Mouse (Mus musculus) G1E-ER4 (cell line): ENCODE data around the gene Supt6. TPM values are rescaled to one million over a fixed set of nuclear protein-coding genes. Genes with fewer than 3 reads are reported as not detected.

Source experiments
- GATA1 ChIP-seq: IDR thresholded peaks from one replicate; pipeline ENCODE4 v1.8.0; 2012; ENCODE audit warnings: low read length, inconsistent platforms
- polyA plus RNA-seq: library from polyadenylated mRNA; stranded (reverse); fragments of >175 nt; gene quantifications from 2 replicates; pipeline ENCODE4 v1.2.3, GENCODE M21; 2012

Supt6 gene
- polyA plus RNA-seq, 1 experiment: 96.8 TPM

DNA sequence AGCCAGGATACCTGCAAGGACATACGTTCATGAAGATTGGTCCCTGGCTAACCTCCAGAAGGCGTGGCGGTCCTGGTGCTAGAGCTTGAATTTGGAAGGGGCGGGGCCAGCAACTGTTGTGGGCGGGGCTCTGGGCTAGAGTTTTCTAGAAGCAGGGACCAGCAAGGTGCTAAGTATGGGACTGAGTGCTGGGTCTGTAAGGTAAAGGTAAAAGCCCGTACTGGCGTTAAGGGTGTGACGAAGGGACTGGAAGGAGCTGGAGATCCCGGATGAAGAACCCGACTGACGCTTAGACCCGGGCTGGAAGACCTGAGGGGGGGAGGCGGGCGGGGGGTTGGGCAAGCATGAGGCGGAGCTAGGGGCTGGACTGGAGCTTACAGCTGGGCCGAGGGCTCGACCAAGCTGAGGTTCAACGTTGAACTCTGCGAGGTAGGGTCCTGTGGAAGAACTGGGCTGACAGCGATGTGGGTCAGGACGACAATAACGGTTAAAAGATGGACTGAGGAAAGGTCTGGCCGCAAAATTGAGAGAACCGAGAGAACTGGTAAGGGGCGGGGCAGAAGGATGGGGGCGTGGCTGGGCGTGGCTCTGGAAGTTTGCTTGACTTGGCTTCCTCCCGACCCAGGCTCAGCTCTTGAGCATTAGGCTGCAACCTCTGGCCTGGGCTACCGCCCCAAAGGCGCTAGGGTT lies 51.2 kb downstream of the Supt6 start:
- TF ChIP-seq GATA1: no peak

GRCm38 (mm10) chr11:78193113-78193512 lies 52.7 kb downstream of the Supt6 start, which contains the start of gene Proca1:
TSS of gene Proca1 (plus strand) at chr11:78193392.
- no peak for TF ChIP-seq GATA1

GRCm38 (mm10) chr11:78190041-78190440 lies 55.7 kb downstream of the Supt6 start:
- no peak for TF ChIP-seq GATA1

- TF ChIP-seq GATA1: no peak
Observed at GRCm38 (mm10) chr11:78189234-78190040, 56.4 kb downstream of the Supt6 start.

- no peak for TF ChIP-seq GATA1
Observed at GRCm38 (mm10) chr11:78188331-78189233, 57.2 kb downstream of the Supt6 start, which contains the start of gene Rab34. TSS of gene Rab34 (plus strand) at chr11:78188430.

DNA sequence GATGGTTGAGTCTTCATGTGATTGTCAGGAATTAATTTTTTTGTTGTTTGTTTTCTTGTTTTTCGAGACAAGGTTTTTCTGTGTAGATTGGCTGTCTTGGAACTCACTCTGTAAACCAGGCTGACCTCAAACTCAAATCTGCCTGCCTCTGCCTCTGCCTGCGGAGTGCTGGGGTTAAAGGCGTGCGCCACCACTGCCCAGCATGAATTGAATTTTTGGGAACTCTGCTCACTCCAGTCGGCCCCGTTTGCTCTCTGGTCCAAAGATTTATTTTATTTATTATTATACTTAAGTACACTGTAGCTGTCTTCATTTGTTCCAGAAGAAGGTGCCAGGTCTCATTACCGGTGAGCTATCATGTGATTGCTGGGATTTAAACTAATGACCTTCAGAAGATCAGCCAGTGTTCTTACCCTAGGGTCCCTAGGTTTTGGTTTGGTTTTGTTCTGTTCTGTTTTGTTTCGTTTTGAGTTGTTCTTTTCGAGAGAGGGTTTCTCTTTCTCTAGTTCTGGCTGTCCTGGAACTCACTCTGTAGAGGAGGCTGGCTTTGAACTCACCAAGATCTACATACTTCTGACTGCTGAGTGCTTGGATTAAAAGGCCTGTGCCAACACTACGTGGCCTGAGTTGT lies 61.8 kb downstream of the Supt6 start:
- TF ChIP-seq GATA1: no peak

DNA sequence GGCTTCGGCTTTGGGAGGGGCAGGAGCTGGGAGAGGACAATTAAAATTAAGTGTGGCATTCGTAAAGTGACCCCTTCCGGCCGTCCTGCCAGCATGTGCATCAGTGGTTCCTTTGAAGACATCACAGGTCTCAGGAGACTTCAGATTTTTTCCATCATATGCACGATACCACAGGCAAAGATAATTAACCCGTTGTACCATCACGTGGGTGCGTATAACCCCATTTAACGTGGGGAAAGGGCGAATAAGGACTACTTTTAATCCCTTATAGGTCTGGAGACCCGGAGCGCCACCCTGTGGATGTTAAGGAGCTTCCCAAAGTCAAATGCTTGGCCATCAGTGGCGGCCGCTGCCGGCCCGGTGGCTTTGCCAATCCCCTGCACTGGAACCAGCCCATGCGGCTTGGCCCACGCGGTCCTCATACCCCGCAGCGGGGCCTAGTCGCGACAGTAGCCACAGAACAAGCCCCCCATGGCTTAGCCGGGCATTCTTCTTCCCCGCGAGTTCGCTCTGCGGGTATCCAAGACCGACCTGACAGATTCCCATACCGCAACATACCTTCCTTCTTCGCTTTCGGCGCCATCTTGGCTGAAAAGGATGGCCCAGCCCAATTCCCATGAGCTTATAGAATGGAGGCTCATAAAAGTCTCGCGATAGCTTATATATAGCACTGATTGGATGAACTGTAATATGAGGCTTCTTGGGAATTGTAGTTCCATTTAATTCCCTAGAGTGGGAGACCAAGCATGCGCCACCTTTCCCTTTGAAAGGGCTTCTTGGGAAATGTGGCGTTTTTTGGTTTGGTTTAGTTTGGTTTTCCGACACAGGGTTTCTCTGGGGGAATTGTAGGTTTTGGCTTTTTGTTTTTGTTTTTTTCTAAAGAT lies 62.6 kb downstream of the Supt6 start, which contains the start of gene Rpl23a:
Gene Rpl23a, minus strand, starts transcription at position 624 of the 884 bp plus-strand sequence.
- no peak for TF ChIP-seq GATA1

DNA sequence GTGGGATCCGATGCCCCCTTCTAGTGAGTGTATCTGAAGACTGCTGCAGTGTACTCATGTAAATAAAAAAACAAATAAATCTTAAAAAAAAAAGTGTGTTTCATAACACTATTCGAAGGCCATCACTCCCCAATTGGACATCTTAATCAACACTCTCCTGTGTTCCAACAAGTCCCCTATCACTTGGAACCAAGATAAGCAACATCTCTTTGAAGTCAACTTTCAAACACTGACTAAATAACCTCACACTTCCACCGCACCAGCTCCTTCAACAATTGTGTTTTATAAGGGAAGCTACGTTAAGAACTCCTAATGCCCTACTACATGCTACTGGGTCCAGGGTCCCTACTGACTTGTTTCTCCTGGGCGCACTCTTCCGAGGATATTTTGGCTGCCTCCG lies 63.3 kb downstream of the Supt6 start:
- TF ChIP-seq GATA1: no peak

DNA sequence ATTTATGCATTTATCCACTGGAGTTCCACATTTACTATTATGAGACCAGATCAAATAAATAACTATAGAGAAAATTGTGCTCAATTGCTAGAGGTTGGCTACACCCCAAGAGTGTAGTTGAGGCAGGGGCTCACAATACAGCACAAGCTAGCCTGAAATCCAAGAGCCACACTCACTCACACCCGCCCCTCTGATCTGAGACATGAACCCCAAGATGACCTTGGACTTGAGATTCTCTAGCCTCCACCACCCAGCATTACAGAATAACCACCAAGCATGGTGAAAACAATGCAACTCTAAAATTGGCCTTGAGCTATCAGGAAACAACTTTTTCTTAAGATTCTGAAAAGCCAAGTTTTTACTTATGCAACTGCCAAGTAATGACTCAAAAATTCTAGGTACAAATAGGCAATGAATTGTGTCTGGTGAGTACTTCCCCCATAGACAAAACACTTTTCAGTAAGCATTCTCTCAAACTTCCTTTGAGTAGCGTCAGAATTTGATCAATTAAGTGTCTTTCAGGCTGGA lies 63.9 kb downstream of the Supt6 start:
- TF ChIP-seq GATA1: no peak

- TF ChIP-seq GATA1: no peak
Observed at GRCm38 (mm10) chr11:78180081-78180761, 65.6 kb downstream of the Supt6 start.

DNA sequence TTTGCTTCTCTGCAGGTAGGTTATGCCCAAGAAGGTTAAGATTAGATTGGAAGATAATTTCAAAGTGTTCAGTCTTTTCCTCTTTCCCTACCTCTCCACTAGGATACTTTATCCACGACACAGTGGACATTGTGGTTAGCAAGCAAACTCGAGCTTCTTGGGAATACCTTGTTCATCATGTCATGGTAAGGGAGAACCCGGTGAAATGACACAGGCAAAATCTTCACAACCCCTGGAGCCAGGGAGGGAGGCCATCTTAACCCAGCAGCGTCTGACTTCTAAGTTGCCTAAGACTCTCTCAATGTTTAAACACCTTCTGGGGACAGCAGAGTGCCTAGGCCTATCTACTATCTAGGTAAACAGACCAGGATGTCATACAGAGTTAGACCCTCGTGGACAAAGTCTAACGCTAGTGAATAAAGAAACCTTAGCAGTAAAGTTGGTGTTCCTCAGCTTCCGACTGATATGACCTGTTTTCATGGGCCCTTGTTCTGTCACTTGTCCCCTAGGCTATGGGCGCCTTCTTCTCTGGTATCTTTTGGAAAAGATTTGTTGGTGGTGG lies 66.3 kb downstream of the Supt6 start:
- no peak for TF ChIP-seq GATA1

DNA sequence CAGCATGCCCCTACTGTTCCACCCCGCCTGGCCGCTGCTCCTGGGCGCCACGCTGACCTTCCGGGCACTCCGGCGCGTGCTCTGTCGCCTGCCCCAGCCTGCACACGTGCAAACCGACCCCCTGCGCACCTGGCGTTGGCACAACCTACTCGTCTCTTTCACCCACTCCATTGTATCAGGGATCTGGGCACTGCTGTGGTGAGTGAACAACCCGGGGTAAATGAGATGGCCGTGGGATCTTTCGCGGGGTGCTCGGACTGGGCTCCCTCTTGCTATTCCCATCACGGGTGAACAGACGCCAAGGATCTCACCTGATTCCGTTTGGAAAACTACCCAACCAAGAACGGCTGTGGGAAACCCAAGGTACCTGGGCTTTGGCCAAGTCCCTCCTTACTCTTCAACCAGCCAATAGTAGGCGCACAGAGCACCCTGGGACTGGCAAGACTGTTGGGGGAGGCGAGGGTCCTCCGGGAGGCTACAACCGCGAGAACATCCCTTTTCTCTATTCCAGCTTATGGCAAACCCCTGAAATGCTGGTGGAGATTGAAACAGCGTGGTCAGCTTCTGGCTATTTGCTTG lies 66.8 kb downstream of the Supt6 start:
- TF ChIP-seq GATA1: no peak
